Mouse (Mus musculus): ENCODE measurements around the gene Ciita. TPM values are rescaled to one million over a fixed set of nuclear protein-coding genes. Genes with fewer than 3 reads are reported as not detected.

Ciita gene
- total and polyA plus RNA-seq, 3 experiments, result 39.1 to 69.6 (median 39.8) TPM

- H3K36me3 ChIP-seq (replicated peaks in 1 of 2; ENCODE audit: control insufficient read depth in 1 of 2, insufficient read depth in 1 of 2, low read length in 1 of 2), result peaks cover 0 to 29% of the 10 kb centered on the region in 2 experiments
- H3K4me1 ChIP-seq (ENCODE audit: control insufficient read depth in 1 of 2, insufficient read depth in 2 of 2), result peaks cover 16 to 67% of the 10 kb centered on the region in 2 experiments
- no peak for DNase-seq (ENCODE audit: extremely low read depth)
- no peak overlapping the region for H3K27ac ChIP-seq (ENCODE audit: insufficient read depth, low read depth)
- peaks cover 14% of the 10 kb centered on the region for H3K79me2 ChIP-seq (replicated peaks; ENCODE audit: control insufficient read depth, extremely low read depth, insufficient read depth, poor library complexity, severe bottlenecking)
- H3K9me3 ChIP-seq (replicated peaks; ENCODE audit: low read length), result no peaks in the 10 kb centered on the region
- H3K4me2 ChIP-seq (ENCODE audit: insufficient read depth, low read depth, poor library complexity, severe bottlenecking), result peak overlapping the region; percentile 75
- dilution Hi-C loops (cut with MboI; ENCODE audit: extremely low pct_ligation_motif_present, extremely low pct_unique_long_range_greater_than_20kb, low sequenced_read_pairs) (no loop called here), in situ Hi-C loops (cut with MboI; ENCODE audit: low pct_ligation_motif_present, low pct_unique_long_range_greater_than_20kb, low sequenced_read_pairs) (loop anchor here (25.0 kb wide), 1 partner anchor 455 kb away; no protein-coding TSS in a partner anchor)
- H3K4me3 ChIP-seq (replicated peaks in 1 of 3; ENCODE audit: low read depth in 2 of 3, low read length in 2 of 3, poor library complexity in 1 of 3), result peak overlapping the region; percentile 66 to 82 (median 76)
- peak overlapping the region; percentile 73 for H3K9ac ChIP-seq (ENCODE audit: insufficient read depth, low read depth)
- peaks cover 2% of the 10 kb centered on the region for H3K27me3 ChIP-seq (replicated peaks)
- TF ChIP-seq JUN (IDR thresholded peaks at IDR 0.05; ENCODE audit: insufficient read depth, low read depth, low read length) (no peak), ZNF384 (IDR thresholded peaks at IDR 0.05; ENCODE audit: low read depth, low read length) (no peak), PAX5 (IDR thresholded peaks at IDR 0.05; ENCODE audit: low read length) (no peak), JUND (conservative IDR thresholded peaks at IDR 0.05; ENCODE audit: low read depth, low read length) (no peak), POLR2A (IDR thresholded peaks at IDR 0.05; ENCODE audit: low read depth, low read length) (no peak), TBP (conservative IDR thresholded peaks at IDR 0.05; ENCODE audit: low read depth, low read length) (no peak), ZC3H11A (IDR thresholded peaks at IDR 0.05; ENCODE audit: low read depth, low read length) (no peak), CHD2 (IDR thresholded peaks at IDR 0.05; ENCODE audit: low read length) (no peak), CTCF (conservative IDR thresholded peaks at IDR 0.05 in 1 of 2, IDR thresholded peaks at IDR 0.05 in 1 of 2; ENCODE audit: low read depth in 2 of 2, low read length in 2 of 2) (no peak), RAD21 (IDR thresholded peaks at IDR 0.05; ENCODE audit: low read depth, low read length) (no peak), NELFE (IDR thresholded peaks at IDR 0.05; ENCODE audit: low read depth, low read length) (no peak), MYC (IDR thresholded peaks at IDR 0.05; ENCODE audit: low read depth, low read length) (no peak)
Measured at GRCm38 (mm10) chr16:10542266-10542665, 62.4 kb downstream of the Ciita start.

GRCm38 (mm10) chr16:10542698-10543365 lies 63.0 kb downstream of the Ciita start, which contains the start of gene Dexi:
Gene Dexi (minus strand): TSS chr16:10543054.
- peak; percentile 100 for DNase-seq (ENCODE audit: extremely low read depth)
- dilution Hi-C loops (cut with MboI; ENCODE audit: extremely low pct_ligation_motif_present, extremely low pct_unique_long_range_greater_than_20kb, low sequenced_read_pairs) (no loop called here), in situ Hi-C loops (cut with MboI; ENCODE audit: low pct_ligation_motif_present, low pct_unique_long_range_greater_than_20kb, low sequenced_read_pairs) (loop anchor here (25.0 kb wide), 1 partner anchor 456 kb away; no protein-coding TSS in a partner anchor)
- Histone ChIP-seq H3K4me3 (replicated peaks in 1 of 3; ENCODE audit: low read depth in 2 of 3, low read length in 2 of 3, poor library complexity in 1 of 3) (peak within 1 kb of the TSS; percentile 66 to 82 (median 76)), H3K36me3 (replicated peaks in 1 of 2; ENCODE audit: control insufficient read depth in 1 of 2, insufficient read depth in 1 of 2, low read length in 1 of 2) (peaks cover 0 to 29% of the 10 kb centered on the region in 2 experiments), H3K9ac (ENCODE audit: insufficient read depth, low read depth) (peak within 1 kb of the TSS; percentile 73), H3K4me1 (ENCODE audit: control insufficient read depth in 1 of 2, insufficient read depth in 2 of 2) (peaks cover 16 to 71% of the 10 kb centered on the region in 2 experiments), H3K4me2 (ENCODE audit: insufficient read depth, low read depth, poor library complexity, severe bottlenecking) (peak within 1 kb of the TSS; percentile 75), H3K9me3 (replicated peaks; ENCODE audit: low read length) (no peaks in the 10 kb centered on the region), H3K27me3 (replicated peaks) (peaks cover 2% of the 10 kb centered on the region), H3K27ac (ENCODE audit: insufficient read depth, low read depth) (no peak within 1 kb of the TSS), H3K79me2 (replicated peaks; ENCODE audit: control insufficient read depth, extremely low read depth, insufficient read depth, poor library complexity, severe bottlenecking) (peaks cover 14% of the 10 kb centered on the region)
- TF ChIP-seq KAT2A (IDR thresholded peaks at IDR 0.05; ENCODE audit: insufficient replicate concordance, low read length), result no peak
- TF ChIP-seq SMC3 (IDR thresholded peaks at IDR 0.05; ENCODE audit: low read depth, low read length), result no peak
- no peak; the same call in none of the 2 replicates for TF ChIP-seq RAD21 (IDR thresholded peaks at IDR 0.05; ENCODE audit: low read depth, low read length)
- no peak for TF ChIP-seq ETS1 (conservative IDR thresholded peaks at IDR 0.05; ENCODE audit: low read depth, low read length)
- no peak for TF ChIP-seq MAFK (IDR thresholded peaks at IDR 0.05; ENCODE audit: insufficient replicate concordance, low read length)
- no peak for TF ChIP-seq MYC (IDR thresholded peaks at IDR 0.05; ENCODE audit: low read depth, low read length)
- TF ChIP-seq RCOR1 (conservative IDR thresholded peaks at IDR 0.05; ENCODE audit: low read depth, low read length), result no peak
- TF ChIP-seq USF2 (conservative IDR thresholded peaks at IDR 0.05; ENCODE audit: low read depth, low read length), result no peak
- TF ChIP-seq E2F4 (IDR thresholded peaks at IDR 0.05; ENCODE audit: insufficient replicate concordance, low read depth, low read length), result no peak
- no peak for TF ChIP-seq PAX5 (IDR thresholded peaks at IDR 0.05; ENCODE audit: low read length)
- no peak for TF ChIP-seq ZKSCAN1 (IDR thresholded peaks at IDR 0.05; ENCODE audit: borderline replicate concordance, low read depth, low read length)
- peak; percentile 73 for TF ChIP-seq CHD2 (IDR thresholded peaks at IDR 0.05; ENCODE audit: low read length)
- peak; percentile 77 for TF ChIP-seq POLR2AphosphoS2 (IDR thresholded peaks at IDR 0.05; ENCODE audit: low read depth, low read length)
- TF ChIP-seq EP300 (IDR thresholded peaks at IDR 0.05; ENCODE audit: low read length), result no peak
- TF ChIP-seq ZMIZ1 (IDR thresholded peaks at IDR 0.05; ENCODE audit: low read depth, low read length), result peak; percentile 95
- TF ChIP-seq POLR2A (IDR thresholded peaks at IDR 0.05; ENCODE audit: low read depth, low read length), result peak; percentile 99
- TF ChIP-seq USF1 (IDR thresholded peaks at IDR 0.05; ENCODE audit: low read depth, low read length), result no peak
- TF ChIP-seq TBP (conservative IDR thresholded peaks at IDR 0.05; ENCODE audit: low read depth, low read length), result peak; percentile 97
- peak; percentile 44; the same call in 1 of the 2 replicates for TF ChIP-seq HCFC1 (IDR thresholded peaks at IDR 0.05; ENCODE audit: low read depth, low read length)
- peak; percentile 31; the same call in 1 of the 2 replicates for TF ChIP-seq IRF4 (IDR thresholded peaks at IDR 0.05; ENCODE audit: low read depth, low read length)
- TF ChIP-seq JUND (conservative IDR thresholded peaks at IDR 0.05; ENCODE audit: low read depth, low read length), result no peak
- peak in 1 of 2 experiments; percentile 31; a peak in 2 of 4 replicates for TF ChIP-seq CTCF (conservative IDR thresholded peaks at IDR 0.05 in 1 of 2, IDR thresholded peaks at IDR 0.05 in 1 of 2; ENCODE audit: low read depth in 2 of 2, low read length in 2 of 2)
- 0 out of 2 replicates have a peak, but pooled peaks have one; percentile 31 for TF ChIP-seq UBTF (IDR thresholded peaks at IDR 0.05; ENCODE audit: low read depth, low read length)
- no peak for TF ChIP-seq MAZ (IDR thresholded peaks at IDR 0.05; ENCODE audit: low read depth, low read length)
- TF ChIP-seq TCF12 (IDR thresholded peaks at IDR 0.05; ENCODE audit: low read depth, low read length), result peak; percentile 96
- TF ChIP-seq MXI1 (IDR thresholded peaks at IDR 0.05; ENCODE audit: low read depth, low read length), result no peak

Data from CH12.LX (cell line).